Mouse (Mus musculus) hindbrain, postnatal 0 days (tissue): ENCODE measurements at regions not wholly inside any gene's neighbourhood (a gene's known extent, or its start where the extent isn't known, plus 50 kb on each side); places are given as distances from the start of the nearest gene placed in this dataset.

Experiments used
- ATAC-seq: fragments of 200-750 bp; cut with Nextera tagmentation; 2 replicates; pipeline ENCODE4 v1.8.0; 2017; ENCODE audit warnings: mild to moderate bottlenecking, moderate TSS enrichment, moderate library complexity
- DNase-seq: peaks from one replicate; pipeline ENCODE4 v3.0.0-alpha.2; 2015; ENCODE audit warnings: low spot score
- H3K27ac ChIP-seq: fragments of 300-500 bp; sonication (generic); 2 replicates; pipeline ENCODE4 v1.5.1; 2014; ENCODE audit warnings: mild to moderate bottlenecking
- H3K27me3 ChIP-seq: fragments of 300-500 bp; sonication (generic); 2 replicates; pipeline ENCODE4 v1.6.1; 2014; ENCODE audit warnings: low read length, mixed read lengths; ENCODE audit not compliant: insufficient read depth
- H3K36me3 ChIP-seq: fragments of 300-500 bp; sonication (generic); 2 replicates; pipeline ENCODE4 v1.6.1; 2014; ENCODE audit warnings: low read length, mixed read lengths; ENCODE audit not compliant: insufficient read depth
- H3K4me1 ChIP-seq: fragments of 300-500 bp; sonication (generic); 2 replicates; pipeline ENCODE4 v1.6.1; 2014; ENCODE audit warnings: antibody characterized with exemption, low read length, mixed read lengths; ENCODE audit not compliant: insufficient read depth
- H3K4me2 ChIP-seq: fragments of 300-500 bp; sonication (generic); 2 replicates; pipeline ENCODE4 v1.6.1; 2014; ENCODE audit warnings: low read depth, mild to moderate bottlenecking, low read length, moderate library complexity, mixed read lengths
- H3K4me3 ChIP-seq: fragments of 300-500 bp; sonication (generic); 2 replicates; pipeline ENCODE4 v1.5.1; 2014; ENCODE audit warnings: low read length
- H3K9ac ChIP-seq: fragments of 300-500 bp; sonication (generic); replicated peaks from 2 replicates; pipeline ENCODE4 v1.6.1; 2014; ENCODE audit warnings: mild to moderate bottlenecking, low read length, moderate library complexity, mixed read lengths
- H3K9me3 ChIP-seq: fragments of 300-500 bp; sonication (generic); 2 replicates; pipeline ENCODE4 v1.6.1; 2016; ENCODE audit warnings: low read length, mixed read lengths
- CTCF ChIP-seq: IDR thresholded peaks from 2 replicates; pipeline ENCODE4 v1.5.1; 2016; ENCODE audit warnings: antibody characterized with exemption, control low read depth, low read depth
- WGBS: fragments of 180-500 bp; shearing (Covaris S2); extraction: QIAGEN DNeasy Blood & Tissue Kit; methylation state at CpG from one replicate; pipeline ENCODE4 v1.1.7; 2014; 5-methylcytosine and 5-hydroxymethylcytosine counted together

DNA sequence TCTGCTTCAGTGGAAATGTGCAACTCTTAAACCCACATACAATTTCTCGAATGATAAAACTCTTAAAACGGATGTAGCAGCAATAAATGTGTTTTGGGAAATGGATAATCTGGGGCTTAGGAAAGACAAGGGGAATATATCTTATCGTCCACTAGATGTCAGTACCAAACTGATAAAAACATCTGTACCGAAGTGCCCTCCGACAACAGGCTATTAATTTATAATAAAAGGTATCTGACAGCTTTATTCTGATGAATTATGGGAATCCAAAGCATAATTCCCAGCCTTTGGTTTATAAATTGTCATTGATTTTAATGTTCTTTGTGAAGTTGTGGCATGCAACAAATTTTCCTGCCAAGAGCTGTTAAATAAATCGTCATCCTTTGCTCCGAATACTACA is 153.4 kb downstream of the Etnk1 start:
- DNase-seq, result peak; percentile 75
- no peaks in the 10 kb centered on the region for H3K27me3 ChIP-seq
- H3K36me3 ChIP-seq, result no peaks in the 10 kb centered on the region
- H3K4me2 ChIP-seq, result 0 out of 2 replicates have a peak overlapping the region, but pooled peaks have one; percentile 0
- 38% methylated on average over 7 of the region's 7 CpGs for WGBS
- H3K9ac ChIP-seq, result no peak overlapping the region
- TF ChIP-seq CTCF, result peak; percentile 72
- no peak for ATAC-seq
- H3K4me1 ChIP-seq, result no peaks in the 10 kb centered on the region
- H3K27ac ChIP-seq, result no peak overlapping the region
- H3K9me3 ChIP-seq, result no peaks in the 10 kb centered on the region
- H3K4me3 ChIP-seq, result no peak overlapping the region

DNA sequence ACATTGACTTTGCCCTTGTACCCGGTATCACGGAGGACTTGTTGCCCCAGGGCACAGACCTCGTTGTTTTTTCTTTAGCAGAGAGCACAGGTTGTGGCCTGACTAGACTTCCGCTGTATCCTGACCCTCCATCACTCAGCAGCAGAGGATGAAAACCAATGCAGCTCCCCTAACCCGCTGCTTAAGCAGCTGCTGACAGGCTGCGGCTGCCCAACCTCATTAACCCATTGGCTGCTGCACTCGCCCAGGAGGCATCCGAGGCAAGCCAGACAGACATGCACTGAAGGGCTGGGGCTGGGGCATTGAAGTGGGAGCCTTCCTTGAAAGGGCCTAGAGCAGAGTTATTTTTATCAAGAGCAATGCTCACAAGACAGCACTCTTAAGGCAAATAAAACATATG is 157.6 kb downstream of the Etnk1 start:
- TF ChIP-seq CTCF, result no peak
- 17% methylated on average over 8 of the region's 8 CpGs for WGBS
- Histone ChIP-seq H3K27ac (no peak overlapping the region), H3K36me3 (no peaks in the 10 kb centered on the region), H3K4me2 (no peak overlapping the region), H3K27me3 (no peaks in the 10 kb centered on the region), H3K9ac (no peak overlapping the region), H3K4me1 (no peaks in the 10 kb centered on the region), H3K9me3 (no peaks in the 10 kb centered on the region), H3K4me3 (no peak overlapping the region)
- ATAC-seq (0 out of 2 replicates have a peak, but pooled peaks have one; percentile 59), DNase-seq (peak; percentile 48)

DNA sequence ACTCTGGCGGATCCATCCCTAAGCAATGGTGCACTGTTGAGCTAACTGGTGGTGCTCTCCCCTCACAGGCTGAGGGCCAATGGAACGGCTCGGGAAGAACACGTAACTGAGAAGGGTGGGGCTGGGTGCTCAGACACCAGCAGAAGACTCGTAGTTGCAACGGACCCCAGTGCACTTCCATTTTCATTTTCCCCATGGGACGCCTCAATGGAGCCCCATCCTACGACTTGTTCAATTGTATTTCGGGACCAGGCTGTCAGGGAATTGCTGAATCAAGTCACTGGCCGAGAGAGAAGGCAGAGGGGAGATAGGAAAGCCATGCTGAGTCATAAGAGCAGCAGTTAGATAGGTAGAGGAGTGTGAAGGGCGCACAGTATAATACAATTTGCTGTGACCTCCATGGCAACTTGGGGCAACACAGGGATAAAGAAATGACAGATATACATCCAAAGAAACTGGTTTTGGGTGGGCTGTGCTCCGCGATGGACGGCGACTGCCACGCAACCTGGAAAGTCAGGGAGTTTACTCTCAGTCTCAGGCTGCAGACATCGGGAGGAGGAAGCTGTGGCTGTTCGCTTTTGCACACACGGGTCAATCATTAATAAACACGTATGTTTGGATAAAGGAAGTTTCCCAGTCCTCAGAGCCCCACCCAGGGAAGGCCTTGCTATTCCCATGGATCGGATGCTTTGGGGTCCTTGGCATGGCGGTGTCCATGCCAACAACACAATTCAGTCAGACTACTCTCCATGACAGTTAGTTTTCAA is 160.1 kb downstream of the Etnk1 start:
- WGBS, result 80% methylated on average over 22 of the region's 22 CpGs
- Histone ChIP-seq H3K27me3 (no peaks in the 10 kb centered on the region), H3K4me3 (no peak overlapping the region), H3K27ac (no peak overlapping the region), H3K4me1 (no peaks in the 10 kb centered on the region), H3K9ac (no peak overlapping the region), H3K9me3 (no peaks in the 10 kb centered on the region), H3K36me3 (no peaks in the 10 kb centered on the region), H3K4me2 (0 out of 2 replicates have a peak overlapping the region, but pooled peaks have one; percentile 3)
- TF ChIP-seq CTCF, result no peak
- ATAC-seq (no peak), DNase-seq (no peak)

DNA sequence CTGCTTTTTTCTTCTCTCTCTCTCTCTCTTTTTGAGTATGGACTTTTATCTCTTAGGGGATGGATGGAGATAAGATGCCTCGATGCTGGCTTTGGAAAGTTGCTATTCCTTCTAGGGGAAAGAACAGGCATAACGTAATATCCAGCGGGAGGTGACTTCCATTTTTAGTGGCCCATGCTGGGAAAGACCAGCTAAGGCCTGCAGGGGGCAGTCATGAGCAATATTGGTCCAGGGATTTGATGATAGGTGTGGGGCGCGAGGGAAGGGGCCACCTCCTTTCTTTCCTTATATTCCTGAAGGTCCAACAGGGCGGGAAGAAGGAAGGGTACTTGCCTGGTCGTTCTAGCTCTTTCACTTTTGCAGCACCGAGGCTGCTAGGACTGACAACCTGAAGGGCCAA is 160.8 kb downstream of the Etnk1 start:
- 88% methylated on average over 8 of the region's 8 CpGs for WGBS
- H3K4me3 ChIP-seq, result no peak overlapping the region

DNA sequence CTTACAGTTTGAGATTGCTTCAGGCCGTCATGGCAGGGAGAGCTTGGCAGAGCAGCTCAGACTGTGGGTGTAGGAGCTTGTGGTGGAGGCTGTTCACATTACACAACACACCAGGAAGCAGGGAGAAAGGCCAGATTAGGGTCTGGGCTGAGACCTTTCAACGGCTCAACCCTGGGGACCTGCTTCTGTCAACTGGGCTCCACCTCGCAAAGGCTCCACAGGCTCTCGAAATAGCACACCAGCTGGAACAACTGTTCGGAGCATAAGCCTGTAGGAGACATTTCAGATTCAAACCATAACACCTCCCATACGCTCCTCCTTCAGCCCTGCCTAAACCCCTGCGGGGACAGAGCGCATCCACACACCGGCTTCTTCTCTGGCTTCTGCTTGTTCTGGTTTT is 161.2 kb downstream of the Etnk1 start:
- Histone ChIP-seq H3K36me3 (no peaks in the 10 kb centered on the region), H3K9me3 (no peaks in the 10 kb centered on the region), H3K9ac (no peak overlapping the region), H3K27ac (no peak overlapping the region), H3K27me3 (no peaks in the 10 kb centered on the region), H3K4me2 (no peak overlapping the region), H3K4me3 (no peak overlapping the region), H3K4me1 (no peaks in the 10 kb centered on the region)
- DNase-seq (no peak), ATAC-seq (no peak)
- WGBS, result 81% methylated on average over 9 of the region's 9 CpGs
- TF ChIP-seq CTCF, result no peak

More for the DNA sequence above, 160.8 kb downstream of the Etnk1 start:
- ATAC-seq (no peak), DNase-seq (no peak)
- Histone ChIP-seq H3K9ac (no peak overlapping the region), H3K27ac (no peak overlapping the region), H3K9me3 (no peaks in the 10 kb centered on the region), H3K4me2 (no peak overlapping the region), H3K4me1 (no peaks in the 10 kb centered on the region), H3K36me3 (no peaks in the 10 kb centered on the region), H3K27me3 (no peaks in the 10 kb centered on the region)
- TF ChIP-seq CTCF, result peak; percentile 45

DNA sequence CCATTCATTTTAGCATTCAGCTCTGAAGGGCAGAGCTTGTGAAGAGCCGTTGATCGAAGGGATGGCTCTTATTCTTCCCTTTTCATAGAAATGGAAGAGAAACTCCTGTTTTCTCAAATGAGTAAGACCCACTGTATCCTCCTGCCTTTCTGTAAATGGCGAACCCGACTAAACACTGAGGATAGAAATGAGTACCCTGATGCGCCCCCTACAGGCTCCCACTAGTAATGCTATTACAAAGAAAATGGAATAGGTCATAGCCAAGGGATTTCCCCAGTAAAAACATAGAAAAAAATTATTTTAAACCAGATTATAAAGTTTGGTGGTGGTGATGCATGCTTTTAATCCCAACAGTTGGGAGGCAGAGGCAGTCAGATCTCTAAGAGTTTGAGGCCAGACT is 162.1 kb downstream of the Etnk1 start:
- peak; percentile 15; the same call in 1 of the 2 replicates for TF ChIP-seq CTCF
- no peak overlapping the region for H3K27ac ChIP-seq
- no peak overlapping the region for H3K4me3 ChIP-seq
- no peaks in the 10 kb centered on the region for H3K4me1 ChIP-seq
- ATAC-seq (no peak), DNase-seq (no peak)
- no peaks in the 10 kb centered on the region for H3K9me3 ChIP-seq
- H3K27me3 ChIP-seq, result no peaks in the 10 kb centered on the region
- no peaks in the 10 kb centered on the region for H3K36me3 ChIP-seq
- H3K4me2 ChIP-seq, result no peak overlapping the region
- H3K9ac ChIP-seq, result no peak overlapping the region
- WGBS, result 71% methylated on average over 5 of the region's 5 CpGs

DNA sequence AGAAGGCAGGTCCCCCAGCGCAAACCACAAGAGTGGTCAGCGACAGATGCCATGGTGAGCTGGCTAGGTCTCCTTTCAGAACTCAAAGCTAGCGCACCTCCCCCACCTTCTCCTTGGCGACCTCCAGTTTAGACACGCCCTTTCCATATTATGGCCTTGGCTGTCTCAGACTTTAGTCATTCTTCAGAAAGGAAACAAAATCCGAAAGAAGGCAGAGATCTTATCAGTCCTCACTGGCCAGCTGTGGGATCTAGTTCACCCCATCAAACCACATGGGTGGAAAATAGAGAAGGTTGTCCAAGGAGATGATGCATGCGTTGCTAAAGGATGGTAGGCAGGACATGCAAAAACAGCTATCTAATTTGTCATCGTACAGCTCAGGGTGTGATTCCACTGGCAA is 166.5 kb downstream of the Etnk1 start:
- DNase-seq, result no peak
- H3K4me1 ChIP-seq, result no peaks in the 10 kb centered on the region
- H3K4me3 ChIP-seq, result no peak overlapping the region
- WGBS, result 89% methylated on average over 8 of the region's 8 CpGs
- no peak overlapping the region for H3K27ac ChIP-seq
- no peaks in the 10 kb centered on the region for H3K27me3 ChIP-seq
- H3K9ac ChIP-seq, result no peak overlapping the region
- H3K36me3 ChIP-seq, result no peaks in the 10 kb centered on the region
- no peaks in the 10 kb centered on the region for H3K9me3 ChIP-seq
- no peak for TF ChIP-seq CTCF
- no peak for ATAC-seq
- no peak overlapping the region for H3K4me2 ChIP-seq
